Mouse (Mus musculus) testis, adult 2 months (tissue): ENCODE results near the gene Aipl1.

Experiments
- CTCF ChIP-seq: fragments of 200-500 bp; IDR thresholded peaks from 2 replicates; pipeline ENCODE4 v1.5.1; 2012; ENCODE audit warnings: low read depth, mild to moderate bottlenecking, inconsistent platforms, low read length, moderate library complexity; ENCODE audit not compliant: control insufficient read depth, insufficient read depth, insufficient replicate concordance
- POLR2A ChIP-seq: fragments of 200-500 bp; IDR thresholded peaks from 2 replicates; pipeline ENCODE4 v1.6.1; 2012; ENCODE audit warnings: low read depth, mild to moderate bottlenecking, inconsistent platforms, low read length, moderate library complexity; ENCODE audit not compliant: control insufficient read depth

- TF ChIP-seq CTCF (peak; percentile 49; the same call in 1 of the 2 replicates), POLR2A (no peak)
These were observed 8.2 kb downstream of the Aipl1 start for GRCm38 (mm10) chr11:72029143-72029542.
